Mouse (Mus musculus) E14TG2a.4 (cell line): ENCODE results near the gene Nup214.

Experiments used
- CTCF ChIP-seq: conservative IDR thresholded peaks from 2 replicates; pipeline ENCODE4 v1.5.1; 2014; ENCODE audit warnings: low read length
- NANOG ChIP-seq: IDR thresholded peaks from 2 replicates; pipeline ENCODE4 v1.6.1; 2014; ENCODE audit warnings: borderline replicate concordance, low read length, mixed read lengths

DNA sequence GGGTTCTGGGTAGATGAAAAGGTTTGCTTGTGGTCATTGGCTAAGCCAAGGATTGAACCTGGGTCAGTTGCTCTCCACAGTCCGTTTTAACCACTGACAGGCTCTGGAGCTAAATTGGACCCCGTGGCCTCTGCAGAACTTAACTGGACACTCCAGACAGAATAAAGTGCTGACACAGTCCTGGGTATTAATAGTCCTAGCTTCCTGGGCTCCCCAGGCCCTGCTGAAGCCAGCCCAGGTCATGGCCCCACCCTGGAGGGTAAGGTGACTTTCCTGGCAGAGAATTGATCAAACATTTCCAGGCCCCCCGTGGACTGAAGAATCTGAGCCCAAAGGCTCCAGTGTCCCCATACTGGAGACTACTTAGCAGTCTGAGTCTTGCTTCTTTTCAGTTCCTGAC is 117.7 kb downstream of the Nup214 start:
- TF ChIP-seq CTCF (no peak), NANOG (no peak)
